Mouse (Mus musculus): ENCODE data around the gene Cyp4a32.

Cyp4a32 gene

DNA sequence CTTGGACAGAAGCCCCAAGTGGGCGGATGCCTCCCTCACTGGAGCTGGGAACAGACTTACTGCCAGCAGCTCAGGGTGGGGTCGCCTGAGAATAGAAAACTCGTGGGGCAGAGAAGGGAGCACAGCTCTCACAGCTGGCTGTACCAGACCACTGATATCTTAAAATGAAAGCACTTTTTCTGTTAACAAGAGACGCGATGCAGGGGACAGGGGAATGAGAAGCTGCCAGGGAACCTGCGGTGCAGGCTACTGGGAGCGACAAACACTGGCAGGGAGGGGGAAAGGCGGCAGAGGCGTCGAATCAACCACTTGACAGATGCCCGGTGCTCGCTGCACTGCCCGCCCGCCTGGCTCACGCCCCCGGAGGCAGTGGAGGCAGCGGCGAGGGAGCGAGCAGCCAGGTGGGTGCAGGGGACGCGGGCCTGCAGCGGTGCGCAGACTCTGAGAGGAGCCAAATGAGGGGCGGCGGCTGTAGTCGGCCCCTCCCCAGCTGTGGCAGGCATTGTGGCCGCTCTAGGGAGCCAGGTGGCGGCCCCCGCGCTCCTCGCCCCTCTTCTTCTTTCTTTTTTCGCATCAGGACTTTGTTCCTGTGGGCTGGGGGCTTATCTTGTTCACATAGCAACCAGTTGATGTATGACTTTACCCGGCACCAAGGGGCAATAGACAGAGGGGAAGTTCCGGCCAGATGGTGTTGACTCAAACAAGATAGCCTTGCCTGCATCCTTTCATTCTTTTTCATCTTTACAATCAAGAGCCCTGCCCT is 56.5 kb downstream of the Cyp4a32 start:
- peak; percentile 8 to 9 for DNase-seq

DNA sequence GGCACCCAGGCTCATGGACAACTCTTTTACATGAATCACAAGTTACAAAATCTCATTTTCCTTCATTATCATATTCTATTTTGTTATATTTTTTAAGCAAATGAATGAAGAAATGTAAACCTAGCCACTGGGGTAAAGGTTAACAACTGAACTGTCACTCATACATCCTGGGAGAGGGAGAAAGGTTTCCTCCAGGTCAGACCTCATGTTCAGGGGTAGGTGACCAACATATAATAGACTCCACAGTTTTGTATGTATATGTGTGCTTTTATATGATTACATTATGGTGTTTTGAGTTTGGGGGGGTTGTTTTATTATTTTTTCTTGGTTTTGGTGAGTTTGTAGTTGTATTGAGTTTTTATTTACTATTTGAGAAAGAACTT is 57.1 kb downstream of the Cyp4a32 start:
- no peak for DNase-seq

DNA sequence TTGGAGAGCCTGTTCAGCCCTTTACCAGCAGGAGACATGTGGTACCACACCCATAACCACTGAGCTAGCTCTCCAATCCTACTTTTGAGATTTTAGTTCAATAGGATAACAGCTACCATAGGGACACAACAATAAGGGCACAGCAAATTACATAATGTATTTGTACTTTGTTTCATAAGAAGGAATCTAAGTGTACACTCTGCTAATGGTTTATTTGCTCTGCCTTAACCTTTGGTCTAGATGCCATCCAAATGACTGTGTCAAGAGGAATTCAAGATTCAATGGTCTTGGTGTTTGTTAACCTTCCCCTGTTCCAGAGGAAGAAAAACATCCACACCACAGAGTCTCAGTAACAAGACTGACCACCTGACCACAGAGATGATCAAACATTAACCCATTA is 58.4 kb downstream of the Cyp4a32 start:
- DNase-seq: no peak

Data from cerebellum, postnatal 14 days (tissue).